Mouse (Mus musculus): Measurements from ENCODE around the gene Parva.

The Parva gene

GRCm38 (mm10) chr7:112472024-112472707, 44.9 kb downstream of the Parva start:
- DNase-seq (ENCODE audit: low spot score in 2 of 2), result no peak

- DNase-seq (ENCODE audit: low spot score in 2 of 2), result no peak
These were observed 45.5 kb downstream of the Parva start for GRCm38 (mm10) chr7:112472708-112473281.

- no peak for DNase-seq (ENCODE audit: low spot score in 2 of 2)
These were observed 46.5 kb downstream of the Parva start for GRCm38 (mm10) chr7:112473649-112474435.

GRCm38 (mm10) chr7:112479116-112479515, 51.8 kb downstream of the Parva start:
- DNase-seq (ENCODE audit: low spot score in 2 of 2), result no peak

- DNase-seq (ENCODE audit: low spot score in 2 of 2), result no peak
These were observed 53.7 kb downstream of the Parva start for GRCm38 (mm10) chr7:112481031-112481430.

GRCm38 (mm10) chr7:112482572-112482971, 55.3 kb downstream of the Parva start:
- DNase-seq (ENCODE audit: low spot score in 2 of 2), result no peak

- DNase-seq (ENCODE audit: low spot score in 2 of 2), result no peak
These were observed 56.1 kb downstream of the Parva start for GRCm38 (mm10) chr7:112483382-112483781.

- no peak for DNase-seq (ENCODE audit: low spot score in 2 of 2)
These were observed 63.5 kb downstream of the Parva start for GRCm38 (mm10) chr7:112490825-112491224.

GRCm38 (mm10) chr7:112491737-112492136, 64.4 kb downstream of the Parva start:
- DNase-seq (ENCODE audit: low spot score in 2 of 2), result no peak

- no peak for DNase-seq (ENCODE audit: low spot score in 2 of 2)
These were observed 68.6 kb downstream of the Parva start for GRCm38 (mm10) chr7:112495950-112496349.

GRCm38 (mm10) chr7:112496921-112497320, 69.6 kb downstream of the Parva start:
- DNase-seq (ENCODE audit: low spot score in 2 of 2), result no peak

- DNase-seq (ENCODE audit: low spot score in 2 of 2), result no peak
These were observed 71.4 kb downstream of the Parva start for GRCm38 (mm10) chr7:112498591-112499301.

- DNase-seq (ENCODE audit: low spot score in 2 of 2), result no peak
These were observed 72.3 kb downstream of the Parva start for GRCm38 (mm10) chr7:112499453-112500133.

- no peak for DNase-seq (ENCODE audit: low spot score in 2 of 2)
These were observed 72.8 kb downstream of the Parva start for GRCm38 (mm10) chr7:112500134-112500490.

- DNase-seq (ENCODE audit: low spot score in 2 of 2), result no peak
These were observed 74.9 kb downstream of the Parva start for GRCm38 (mm10) chr7:112502050-112502809.

- DNase-seq (ENCODE audit: low spot score in 2 of 2), result no peak
These were observed 75.5 kb downstream of the Parva start for GRCm38 (mm10) chr7:112502845-112503244.

GRCm38 (mm10) chr7:112503448-112503847, 76.1 kb downstream of the Parva start:
- no peak for DNase-seq (ENCODE audit: low spot score in 2 of 2)

- DNase-seq (ENCODE audit: low spot score in 2 of 2), result no peak
These were observed 76.6 kb downstream of the Parva start for GRCm38 (mm10) chr7:112503917-112504316.

GRCm38 (mm10) chr7:112509107-112509506, 81.8 kb downstream of the Parva start:
- no peak for DNase-seq (ENCODE audit: low spot score in 2 of 2)

GRCm38 (mm10) chr7:112510336-112511048, 83.2 kb downstream of the Parva start:
- no peak for DNase-seq (ENCODE audit: low spot score in 2 of 2)
